Mouse (Mus musculus): ENCODE results near the gene Cnppd1. TPM values are rescaled to one million over a fixed set of nuclear protein-coding genes. Genes with fewer than 3 reads are reported as not detected.

Gene Cnppd1
- 26.4 and 37.4 TPM in 2 replicates for total RNA-seq (2014; rRNA removed)
- polyA plus RNA-seq (2012; rRNA removed) = 33.5 and 44.3 TPM in 2 replicates

DNA sequence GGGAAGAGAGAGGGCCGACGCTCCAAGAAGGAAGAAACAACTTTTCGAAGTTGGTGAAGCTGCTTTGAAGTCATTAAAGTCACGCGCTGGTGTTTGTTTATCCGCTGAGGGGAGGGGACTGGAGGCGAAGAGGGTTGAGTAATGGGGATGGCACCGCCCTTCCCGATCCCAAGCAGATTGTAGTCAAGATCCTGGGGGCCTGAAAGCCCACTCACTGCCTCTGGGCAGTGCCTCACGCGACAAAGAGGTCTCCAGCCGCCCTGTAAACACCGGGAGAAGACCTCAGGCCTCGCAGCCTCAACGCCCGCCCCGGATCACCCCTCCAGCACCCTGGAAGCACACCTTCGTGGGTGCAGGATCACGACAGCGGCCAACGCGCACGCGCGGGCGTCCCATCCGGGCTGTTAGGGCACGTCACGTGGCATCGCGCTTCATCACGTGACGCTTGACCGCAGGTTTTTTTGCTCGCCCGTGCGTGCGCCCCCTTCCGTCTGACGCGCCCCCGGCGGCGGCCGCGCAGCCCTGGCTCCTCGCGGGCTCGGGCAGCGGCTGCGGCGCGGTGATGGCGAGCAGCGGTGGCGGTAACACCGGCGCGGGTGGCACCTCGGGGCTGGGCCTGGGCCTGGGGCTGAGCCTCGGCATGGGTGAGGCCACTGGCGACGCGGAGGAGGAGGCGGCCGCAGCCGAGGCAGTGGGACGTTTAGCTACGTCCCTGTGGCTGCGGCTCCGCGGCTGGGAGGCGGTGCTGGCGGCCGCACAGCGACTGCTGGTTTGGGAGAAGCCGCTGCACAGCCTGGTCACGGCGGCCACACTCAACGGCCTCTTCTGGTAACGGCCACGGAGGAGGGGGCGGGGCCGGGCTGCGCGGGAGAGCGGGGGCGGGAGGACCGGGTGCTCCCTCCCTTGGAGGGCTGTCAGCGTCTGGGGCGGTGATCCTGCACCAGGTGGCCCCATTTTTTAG, at the start of gene Cnppd1, which contains the start of gene Retreg2:
Cnppd1 (minus strand) TSS at position 411 of the 961 bp plus-strand sequence.
Retreg2 (plus strand) TSS at position 478 of the 961 bp plus-strand sequence.
- WGBS = under 1% methylated on average over 91 of the region's 91 CpGs
- H3K9ac ChIP-seq (ENCODE audit: low read depth, low read length) = peak within 1 kb of the TSS; percentile 96
- H3K27ac ChIP-seq (replicated peaks; ENCODE audit: insufficient read depth, low read depth, low read length) = peak within 1 kb of the TSS; percentile 100
- peak within 1 kb of the TSS; percentile 92 for H3K4me3 ChIP-seq (ENCODE audit: insufficient read depth, low read depth, low read length)
- DNase-seq (ENCODE audit: extremely low read depth, low read depth, low spot score) = peak; percentile 93
- H3K4me1 ChIP-seq (ENCODE audit: control insufficient read depth, insufficient read depth, low read length) = peaks cover 30% of the 10 kb centered on the region
- H3K36me3 ChIP-seq (ENCODE audit: control insufficient read depth, insufficient read depth, low read length) = peaks cover 43% of the 10 kb centered on the region
- H3K27me3 ChIP-seq (ENCODE audit: control insufficient read depth, insufficient read depth, low read length) = no peaks in the 10 kb centered on the region
- peaks cover 15% of the 10 kb centered on the region; the same call in 1 of the 2 replicates for H3K79me2 ChIP-seq (ENCODE audit: control insufficient read depth, insufficient read depth, low read length)
- TF ChIP-seq POLR2A (IDR thresholded peaks at IDR 0.05; ENCODE audit: extremely low read depth, insufficient read depth, low read length) (peak; percentile 77; the same call in 1 of the 2 replicates), CTCF (IDR thresholded peaks at IDR 0.05; ENCODE audit: low read depth, low read length) (peak; percentile 63)

DNA sequence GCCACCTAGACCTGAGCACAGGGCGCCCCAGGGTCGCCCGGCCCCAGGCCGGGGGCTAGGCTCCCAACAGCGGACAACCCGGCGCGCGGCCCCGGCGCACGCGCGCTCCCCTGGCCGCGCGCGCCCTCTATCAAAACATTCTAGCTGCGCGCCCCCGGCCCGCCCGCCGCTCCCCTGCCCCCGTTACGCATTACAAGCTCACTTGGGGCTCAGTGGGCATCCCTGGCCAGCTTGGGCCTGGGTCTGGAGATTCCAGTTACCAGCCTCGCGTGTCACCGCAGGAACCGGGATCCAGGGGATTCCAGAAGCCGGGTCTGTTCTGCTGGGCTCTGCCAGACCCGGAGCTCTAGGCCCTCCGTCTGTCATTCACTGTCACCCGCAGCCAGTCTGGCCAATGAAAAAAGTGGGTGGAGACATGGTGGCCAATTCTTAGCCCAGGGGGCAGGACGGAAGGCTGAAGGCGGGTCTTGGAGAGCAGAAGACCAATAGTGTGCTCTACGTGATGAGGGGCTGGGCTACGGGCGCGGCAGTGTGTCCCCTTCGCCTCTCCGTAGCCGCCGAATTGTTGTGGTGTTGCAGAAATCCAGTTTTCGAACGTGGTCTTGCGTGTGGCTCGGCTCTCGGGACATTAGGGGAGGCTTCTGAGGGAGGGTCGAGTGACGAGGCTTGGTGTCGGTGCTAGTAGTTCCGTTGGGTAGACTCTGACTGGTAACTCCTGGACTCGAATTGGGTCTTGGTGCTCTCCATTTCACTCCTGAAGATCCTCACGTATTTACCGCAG, 49.3 kb upstream of the Cnppd1 start, which contains the start of the genes Ankzf1 and Atg9a:
Ankzf1 (plus strand) TSS at position 530 of the 781 bp plus-strand sequence.
Atg9a (minus strand) TSS at position 575 of the 781 bp plus-strand sequence.
- TF ChIP-seq POLR2A (IDR thresholded peaks at IDR 0.05; ENCODE audit: extremely low read depth, insufficient read depth, low read length) = peak; percentile 70
- TF ChIP-seq CTCF (IDR thresholded peaks at IDR 0.05; ENCODE audit: low read depth, low read length) = no peak
- Histone ChIP-seq H3K4me1 (ENCODE audit: control insufficient read depth, insufficient read depth, low read length) (peaks cover 13% of the 10 kb centered on the region), H3K27me3 (ENCODE audit: control insufficient read depth, insufficient read depth, low read length) (no peaks in the 10 kb centered on the region), H3K4me3 (ENCODE audit: insufficient read depth, low read depth, low read length) (peak within 1 kb of the TSS; percentile 87), H3K36me3 (ENCODE audit: control insufficient read depth, insufficient read depth, low read length) (peaks cover 30% of the 10 kb centered on the region), H3K27ac (replicated peaks; ENCODE audit: insufficient read depth, low read depth, low read length) (peak within 1 kb of the TSS; percentile 93), H3K9ac (ENCODE audit: low read depth, low read length) (peak within 1 kb of the TSS; percentile 93), H3K79me2 (ENCODE audit: control insufficient read depth, insufficient read depth, low read length) (peaks cover 16% of the 10 kb centered on the region; the same call in 1 of the 2 replicates)
- peak; percentile 97 for DNase-seq (ENCODE audit: extremely low read depth, low read depth, low spot score)
- under 1% methylated on average over 56 of the region's 56 CpGs for WGBS

DNA sequence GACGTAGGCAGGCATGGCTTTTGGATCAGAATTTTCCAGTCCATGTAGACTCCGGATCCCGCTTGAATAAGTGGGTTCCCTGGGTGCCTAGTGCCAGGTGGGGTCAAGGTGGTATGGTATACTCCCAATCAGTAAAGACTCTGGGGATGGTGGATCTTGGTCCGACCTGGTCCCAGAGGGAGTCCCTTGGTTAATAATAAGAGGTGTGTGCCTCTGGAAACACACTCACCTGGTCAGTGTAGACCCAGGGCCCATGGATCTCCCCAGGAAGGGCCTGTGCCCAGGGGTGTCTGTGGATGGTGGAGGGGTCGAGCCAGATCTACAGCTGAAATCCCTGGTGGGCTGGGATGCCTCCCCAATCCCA, 48.7 kb upstream of the Cnppd1 start:
- Histone ChIP-seq H3K4me3 (ENCODE audit: insufficient read depth, low read depth, low read length) (peak overlapping the region; percentile 87), H3K27ac (replicated peaks; ENCODE audit: insufficient read depth, low read depth, low read length) (peak overlapping the region; percentile 79), H3K27me3 (ENCODE audit: control insufficient read depth, insufficient read depth, low read length) (no peaks in the 10 kb centered on the region), H3K4me1 (ENCODE audit: control insufficient read depth, insufficient read depth, low read length) (peaks cover 13% of the 10 kb centered on the region), H3K79me2 (ENCODE audit: control insufficient read depth, insufficient read depth, low read length) (peaks cover 16% of the 10 kb centered on the region; the same call in 1 of the 2 replicates), H3K9ac (ENCODE audit: low read depth, low read length) (peak overlapping the region; percentile 93), H3K36me3 (ENCODE audit: control insufficient read depth, insufficient read depth, low read length) (peaks cover 28% of the 10 kb centered on the region)
- no peak for DNase-seq (ENCODE audit: extremely low read depth, low read depth, low spot score)
- 34% methylated on average over 5 of the region's 5 CpGs for WGBS
- TF ChIP-seq CTCF (IDR thresholded peaks at IDR 0.05; ENCODE audit: low read depth, low read length) = no peak
- no peak for TF ChIP-seq POLR2A (IDR thresholded peaks at IDR 0.05; ENCODE audit: extremely low read depth, insufficient read depth, low read length)

DNA sequence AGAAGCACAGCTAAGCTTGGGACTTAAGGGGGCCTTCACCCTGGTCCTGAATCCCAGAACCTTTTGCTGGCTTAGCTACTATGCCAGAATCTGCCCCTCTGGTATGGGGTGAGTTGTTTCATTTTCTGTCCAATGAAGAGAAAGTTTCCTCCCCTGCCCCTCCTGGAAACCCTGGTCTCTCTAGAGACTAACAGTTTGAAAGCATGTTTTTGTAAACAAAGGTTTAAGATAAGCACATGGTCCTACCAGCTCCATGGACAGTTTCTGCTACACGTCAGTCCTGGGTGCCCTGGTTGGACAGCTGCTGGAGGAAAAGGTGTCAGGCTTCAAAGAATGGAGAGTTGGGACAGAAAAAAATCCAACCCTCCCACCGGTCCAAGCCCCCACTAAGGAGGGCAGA, 48.1 kb upstream of the Cnppd1 start:
- Histone ChIP-seq H3K9ac (ENCODE audit: low read depth, low read length) (peak overlapping the region; percentile 93), H3K79me2 (ENCODE audit: control insufficient read depth, insufficient read depth, low read length) (peaks cover 16% of the 10 kb centered on the region; the same call in 1 of the 2 replicates), H3K27ac (replicated peaks; ENCODE audit: insufficient read depth, low read depth, low read length) (no peak overlapping the region), H3K4me1 (ENCODE audit: control insufficient read depth, insufficient read depth, low read length) (peaks cover 13% of the 10 kb centered on the region), H3K27me3 (ENCODE audit: control insufficient read depth, insufficient read depth, low read length) (no peaks in the 10 kb centered on the region), H3K36me3 (ENCODE audit: control insufficient read depth, insufficient read depth, low read length) (peaks cover 21% of the 10 kb centered on the region), H3K4me3 (ENCODE audit: insufficient read depth, low read depth, low read length) (no peak overlapping the region)
- DNase-seq (ENCODE audit: extremely low read depth, low read depth, low spot score) = no peak
- no peak for TF ChIP-seq POLR2A (IDR thresholded peaks at IDR 0.05; ENCODE audit: extremely low read depth, insufficient read depth, low read length)
- TF ChIP-seq CTCF (IDR thresholded peaks at IDR 0.05; ENCODE audit: low read depth, low read length) = no peak
- 24% methylated on average over 2 of the region's 2 CpGs for WGBS

DNA sequence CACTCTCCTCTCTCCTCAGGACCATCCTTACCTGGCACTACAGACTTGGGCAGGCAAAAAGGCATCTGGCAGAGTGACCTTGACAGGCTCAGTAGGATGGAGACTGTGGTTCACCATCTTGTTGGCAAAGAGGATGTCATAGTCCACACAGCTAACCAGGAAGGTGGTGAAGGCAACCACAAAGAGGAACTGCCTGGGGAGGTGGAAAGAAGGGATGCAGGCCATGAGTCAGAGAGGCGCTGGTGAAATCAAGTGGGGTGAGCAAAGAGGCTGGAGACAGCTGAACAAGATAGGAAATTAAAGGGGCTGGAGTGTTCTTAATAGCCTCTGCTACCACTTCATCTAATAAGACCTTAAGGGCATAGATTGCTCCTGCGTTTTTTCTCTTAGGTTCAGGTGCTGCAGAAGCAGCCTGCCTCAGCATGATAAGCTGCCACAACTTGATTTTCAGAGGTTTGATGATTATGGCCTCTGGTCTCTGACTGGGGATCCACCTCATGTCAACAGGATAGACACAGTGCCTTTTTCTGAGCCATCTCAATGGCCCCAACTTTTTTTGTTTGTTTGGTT, 45.5 kb upstream of the Cnppd1 start:
- H3K27ac ChIP-seq (replicated peaks; ENCODE audit: insufficient read depth, low read depth, low read length) = no peak overlapping the region

More for the DNA sequence above, 45.5 kb upstream of the Cnppd1 start:
- WGBS = 89% methylated on average over 2 of the region's 2 CpGs
- Histone ChIP-seq H3K4me3 (ENCODE audit: insufficient read depth, low read depth, low read length) (no peak overlapping the region), H3K9ac (ENCODE audit: low read depth, low read length) (no peak overlapping the region), H3K4me1 (ENCODE audit: control insufficient read depth, insufficient read depth, low read length) (peaks cover 13% of the 10 kb centered on the region), H3K36me3 (ENCODE audit: control insufficient read depth, insufficient read depth, low read length) (peaks cover 25% of the 10 kb centered on the region), H3K27me3 (ENCODE audit: control insufficient read depth, insufficient read depth, low read length) (no peaks in the 10 kb centered on the region), H3K79me2 (ENCODE audit: control insufficient read depth, insufficient read depth, low read length) (peaks cover 16% of the 10 kb centered on the region; the same call in 1 of the 2 replicates)
- no peak for DNase-seq (ENCODE audit: extremely low read depth, low read depth, low spot score)
- no peak for TF ChIP-seq CTCF (IDR thresholded peaks at IDR 0.05; ENCODE audit: low read depth, low read length)
- no peak for TF ChIP-seq POLR2A (IDR thresholded peaks at IDR 0.05; ENCODE audit: extremely low read depth, insufficient read depth, low read length)

Measured in liver, adult 2 months (tissue).